Mouse (Mus musculus): ENCODE data around the gene Map4k3.

- TF ChIP-seq CTCF (IDR thresholded peaks at IDR 0.05) (no peak), EP300 (IDR thresholded peaks at IDR 0.05; ENCODE audit: insufficient read depth, low read depth, low read length) (no peak), POLR2A (IDR thresholded peaks at IDR 0.05; ENCODE audit: insufficient read depth, low read depth, low read length) (no peak)
Measured at GRCm38 (mm10) chr17:80755076-80755871, 27.0 kb upstream of the Map4k3 start.

All from heart, adult 2 months (tissue).